Mouse (Mus musculus) liver, adult 2 months (tissue): ENCODE results near the gene En1.

Experiments used
- CTCF ChIP-seq: fragments of 200-500 bp; IDR thresholded peaks from 2 replicates; pipeline ENCODE4 v1.5.1; 2011; ENCODE audit warnings: low read depth, low read length, control low read depth
- POLR2A ChIP-seq: fragments of 200-500 bp; IDR thresholded peaks from 2 replicates; pipeline ENCODE4 v1.6.1; 2011; ENCODE audit warnings: low read length, control low read depth; ENCODE audit not compliant: insufficient read depth; ENCODE audit errors: extremely low read depth

DNA sequence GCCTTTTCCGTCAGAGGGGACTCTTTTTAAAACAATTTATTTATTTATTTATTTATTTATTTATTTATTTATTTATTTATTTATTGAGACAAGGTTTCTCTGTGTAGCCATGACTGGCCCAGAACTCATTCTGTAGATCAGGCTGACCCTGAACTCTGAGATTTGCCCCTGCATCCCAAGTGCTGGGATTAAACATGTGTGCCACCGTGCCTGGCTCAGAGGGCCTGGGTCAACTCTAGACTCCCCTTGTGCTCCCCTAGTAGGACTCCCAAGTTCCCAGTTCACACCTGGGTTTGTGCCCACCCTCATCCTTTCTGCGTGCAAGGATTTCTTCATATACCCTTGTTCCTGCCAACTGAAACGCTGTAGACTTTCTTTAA, 25.4 kb downstream of the En1 start:
- TF ChIP-seq CTCF (no peak), POLR2A (no peak)
